Mouse (Mus musculus): ENCODE measurements around the gene Shf.
A peak's percentile ranks its signal among the peaks of the same experiment; 100 is the strongest.
"Not testable (repeated sequence)": the region's sequence is repeated elsewhere in the genome, so short reads cannot be mapped to it uniquely, and the experiment has no call there.

Gene Shf

GRCm38 (mm10) chr2:122348531-122349131 is 20.3 kb downstream of the Shf start:
- peak; percentile 94 for DNase-seq (ENCODE audit: inconsistent ontology term)

GRCm38 (mm10) chr2:122347257-122347656 is 21.7 kb downstream of the Shf start:
- DNase-seq (ENCODE audit: inconsistent ontology term): no peak

- not testable (repeated sequence) for DNase-seq (ENCODE audit: inconsistent ontology term)
Observed at GRCm38 (mm10) chr2:122346164-122346563, 22.8 kb downstream of the Shf start.

- no peak for DNase-seq (ENCODE audit: inconsistent ontology term)
Observed at GRCm38 (mm10) chr2:122345106-122345893, 23.7 kb downstream of the Shf start.

GRCm38 (mm10) chr2:122337291-122337690 is 31.7 kb downstream of the Shf start:
- DNase-seq (ENCODE audit: inconsistent ontology term): no peak

GRCm38 (mm10) chr2:122334170-122334569 is 34.8 kb downstream of the Shf start:
- DNase-seq (ENCODE audit: inconsistent ontology term): no peak

- no peak for DNase-seq (ENCODE audit: inconsistent ontology term)
Observed at GRCm38 (mm10) chr2:122332222-122332621, 36.7 kb downstream of the Shf start.

- not testable (repeated sequence) for DNase-seq (ENCODE audit: inconsistent ontology term)
Observed at GRCm38 (mm10) chr2:122330317-122330716, 38.6 kb downstream of the Shf start.

GRCm38 (mm10) chr2:122327986-122328385 is 41.0 kb downstream of the Shf start:
- no peak for DNase-seq (ENCODE audit: inconsistent ontology term)

- no peak for DNase-seq (ENCODE audit: inconsistent ontology term)
Observed at GRCm38 (mm10) chr2:122325361-122325760, 43.6 kb downstream of the Shf start.

- no peak for DNase-seq (ENCODE audit: inconsistent ontology term)
Observed at GRCm38 (mm10) chr2:122324586-122324985, 44.4 kb downstream of the Shf start.

GRCm38 (mm10) chr2:122323960-122324359 is 45.0 kb downstream of the Shf start:
- no peak for DNase-seq (ENCODE audit: inconsistent ontology term)

GRCm38 (mm10) chr2:122317384-122317783 is 51.6 kb downstream of the Shf start:
- DNase-seq (ENCODE audit: inconsistent ontology term): no peak

- no peak for DNase-seq (ENCODE audit: inconsistent ontology term)
Observed at GRCm38 (mm10) chr2:122315372-122315771, 53.6 kb downstream of the Shf start, which contains the start of gene Duox1. Duox1 (plus strand) TSS chr2:122315672.

GRCm38 (mm10) chr2:122313536-122313935 is 55.4 kb downstream of the Shf start, which contains the start of gene Duoxa1:
Duoxa1 (minus strand) TSS chr2:122313730.
- DNase-seq (ENCODE audit: inconsistent ontology term): no peak

- DNase-seq (ENCODE audit: inconsistent ontology term): no peak
Observed at GRCm38 (mm10) chr2:122312722-122313417, 56.1 kb downstream of the Shf start.

- no peak for DNase-seq (ENCODE audit: inconsistent ontology term)
Observed at GRCm38 (mm10) chr2:122311561-122311960, 57.4 kb downstream of the Shf start.

GRCm38 (mm10) chr2:122309647-122310046 is 59.3 kb downstream of the Shf start:
- no peak for DNase-seq (ENCODE audit: inconsistent ontology term)

- DNase-seq (ENCODE audit: inconsistent ontology term): peak; percentile 90
Observed at GRCm38 (mm10) chr2:122306184-122306583, 62.8 kb downstream of the Shf start.

- DNase-seq (ENCODE audit: inconsistent ontology term): no peak
Observed at GRCm38 (mm10) chr2:122305097-122305892, 63.7 kb downstream of the Shf start.

GRCm38 (mm10) chr2:122304544-122304943 is 64.4 kb downstream of the Shf start:
- no peak for DNase-seq (ENCODE audit: inconsistent ontology term)
